Mouse (Mus musculus) G1E (cell line): ENCODE results near the gene Traf6.

Experiments used
- CTCF ChIP-seq: IDR thresholded peaks from 2 replicates; pipeline ENCODE4 v1.5.1; 2012; ENCODE audit warnings: low read depth, low read length, inconsistent platforms, mixed read lengths
- GATA1 ChIP-seq: IDR thresholded peaks from 2 replicates; pipeline ENCODE4 v1.6.1; 2012; ENCODE audit warnings: borderline replicate concordance, low read length, inconsistent platforms, mixed read lengths
- TAL1 ChIP-seq: conservative IDR thresholded peaks from 2 replicates; pipeline ENCODE4 v1.6.1; 2012; ENCODE audit warnings: low read depth, low read length, inconsistent platforms, mixed read lengths

- TF ChIP-seq CTCF (no peak), GATA1 (no peak), TAL1 (no peak)
Measured at GRCm38 (mm10) chr2:101711608-101712007, 33.4 kb downstream of the Traf6 start.
